Mouse (Mus musculus) CH12.LX (cell line): ENCODE measurements around the gene Usp13. TPM values are rescaled to one million over a fixed set of nuclear protein-coding genes. Genes with fewer than 3 reads are reported as not detected.

Experiments
- DNase-seq: peaks from one replicate; pipeline ENCODE4 v3.0.0-alpha.2; 2013; ENCODE audit errors: extremely low read depth
- H3K27ac ChIP-seq: 2 replicates; pipeline ENCODE4 v1.5.1; 2012; ENCODE audit warnings: low read depth, mild to moderate bottlenecking, control low read depth, moderate library complexity; ENCODE audit not compliant: insufficient read depth
- H3K27me3 ChIP-seq: replicated peaks from 2 replicates; pipeline ENCODE3; 2012; ENCODE audit warnings: inconsistent platforms
- H3K36me3 ChIP-seq, 2 experiments: replicated peaks in 1 of 2; 2 replicates each; pipeline versions ENCODE3 to v1.6.1; 2012; ENCODE audit warnings: inconsistent platforms in 1 of 2, low read length in 1 of 2, mild to moderate bottlenecking in 1 of 2, mixed read lengths in 1 of 2, moderate library complexity in 1 of 2; ENCODE audit not compliant: control insufficient read depth in 1 of 2, insufficient read depth in 1 of 2
- H3K4me1 ChIP-seq, 2 experiments: 2 replicates each; pipeline ENCODE4 v1.6.1; 2012; ENCODE audit warnings: inconsistent platforms in 1 of 2, moderate library complexity in 1 of 2; ENCODE audit not compliant: insufficient read depth in 2 of 2, control insufficient read depth in 1 of 2
- H3K4me2 ChIP-seq: 2 replicates; pipeline ENCODE4 v1.6.1; 2012; ENCODE audit warnings: low read depth, mild to moderate bottlenecking, control low read depth; ENCODE audit not compliant: poor library complexity, insufficient read depth, severe bottlenecking
- H3K4me3 ChIP-seq, 3 experiments: fragments of 150-350 bp in 1 of 3; sonication (generic) in 1 of 3; replicated peaks in 1 of 3; 2 replicates each; pipeline versions ENCODE3 to v1.5.1; 2011 to 2012; ENCODE audit warnings: low read depth in 2 of 3, low read length in 2 of 3, mild to moderate bottlenecking in 2 of 3, moderate library complexity in 2 of 3, control low read depth in 1 of 3, improper control_type of control experiment in 1 of 3, inconsistent platforms in 1 of 3, mixed read lengths in 1 of 3; ENCODE audit not compliant: poor library complexity in 1 of 3
- H3K79me2 ChIP-seq: replicated peaks from 2 replicates; pipeline ENCODE4 v1.6.1; 2012; ENCODE audit warnings: mild to moderate bottlenecking, moderate library complexity; ENCODE audit not compliant: control insufficient read depth, poor library complexity, insufficient read depth, severe bottlenecking; ENCODE audit errors: extremely low read depth
- H3K9ac ChIP-seq: 2 replicates; pipeline ENCODE4 v1.6.1; 2012; ENCODE audit warnings: low read depth, mild to moderate bottlenecking, control low read depth, moderate library complexity; ENCODE audit not compliant: insufficient read depth
- H3K9me3 ChIP-seq: replicated peaks from 2 replicates; pipeline ENCODE3; 2012; ENCODE audit warnings: low read length, inconsistent platforms, mixed read lengths
- CTCF ChIP-seq, 2 experiments: IDR thresholded peaks in 1 of 2; conservative IDR thresholded peaks in 1 of 2; 2 replicates each; pipeline ENCODE4 v1.5.1; 2011 to 2012; ENCODE audit warnings: low read depth in 2 of 2, low read length in 2 of 2, improper control_type of control experiment in 1 of 2, inconsistent platforms in 1 of 2, mild to moderate bottlenecking in 1 of 2, moderate library complexity in 1 of 2
- E2F4 ChIP-seq: IDR thresholded peaks from 2 replicates; pipeline ENCODE4 v1.6.1; 2011; ENCODE audit warnings: low read depth, low read length, improper control_type of control experiment; ENCODE audit not compliant: insufficient replicate concordance
- ELF1 ChIP-seq: IDR thresholded peaks from 2 replicates; pipeline ENCODE4 v1.6.1; 2014; ENCODE audit warnings: low read depth, mild to moderate bottlenecking, inconsistent platforms, low read length, improper control_type of control experiment
- EP300 ChIP-seq: IDR thresholded peaks from 2 replicates; pipeline ENCODE4 v1.6.1; 2011; ENCODE audit warnings: low read length, improper control_type of control experiment
- GABPA ChIP-seq: IDR thresholded peaks from 2 replicates; pipeline ENCODE4 v1.6.1; 2012; ENCODE audit warnings: low read depth, low read length, improper control_type of control experiment, inconsistent platforms; ENCODE audit not compliant: insufficient replicate concordance
- IRF4 ChIP-seq: IDR thresholded peaks from 2 replicates; pipeline ENCODE4 v1.6.1; 2014; ENCODE audit warnings: low read depth, mild to moderate bottlenecking, inconsistent platforms, low read length, improper control_type of control experiment
- JUND ChIP-seq: conservative IDR thresholded peaks from 2 replicates; pipeline ENCODE4 v1.6.1; 2011; ENCODE audit warnings: low read depth, low read length, improper control_type of control experiment
- MAFK ChIP-seq: IDR thresholded peaks from 2 replicates; pipeline ENCODE4 v1.6.1; 2011; ENCODE audit warnings: low read length, improper control_type of control experiment; ENCODE audit not compliant: insufficient replicate concordance
- MAX ChIP-seq: IDR thresholded peaks from 2 replicates; pipeline ENCODE4 v1.6.1; 2011; ENCODE audit warnings: low read length, improper control_type of control experiment
- MYC ChIP-seq: IDR thresholded peaks from 2 replicates; pipeline ENCODE4 v1.6.1; 2011; ENCODE audit warnings: low read depth, mild to moderate bottlenecking, improper control_type of control experiment, low read length
- NELFE ChIP-seq: IDR thresholded peaks from 2 replicates; pipeline ENCODE4 v1.6.1; 2011; ENCODE audit warnings: low read depth, low read length, improper control_type of control experiment
- NRF1 ChIP-seq: IDR thresholded peaks from 2 replicates; pipeline ENCODE4 v1.6.1; 2014; ENCODE audit warnings: low read depth, mild to moderate bottlenecking, inconsistent platforms, low read length, improper control_type of control experiment, moderate library complexity
- PAX5 ChIP-seq: IDR thresholded peaks from 2 replicates; pipeline ENCODE4 v1.6.1; 2012; ENCODE audit warnings: low read length, inconsistent platforms, mixed read lengths
- POLR2AphosphoS2 ChIP-seq: IDR thresholded peaks from 2 replicates; pipeline ENCODE4 v1.6.1; 2011; ENCODE audit warnings: low read depth, low read length, improper control_type of control experiment
- SIN3A ChIP-seq: IDR thresholded peaks from 2 replicates; pipeline ENCODE4 v1.6.1; 2012; ENCODE audit warnings: low read length, improper control_type of control experiment, inconsistent platforms
- SMC3 ChIP-seq: IDR thresholded peaks from 2 replicates; pipeline ENCODE4 v1.6.1; 2011; ENCODE audit warnings: low read depth, low read length, improper control_type of control experiment
- TBP ChIP-seq: conservative IDR thresholded peaks from 2 replicates; pipeline ENCODE4 v1.6.1; 2011; ENCODE audit warnings: low read depth, low read length, improper control_type of control experiment
- USF1 ChIP-seq: IDR thresholded peaks from 2 replicates; pipeline ENCODE4 v1.6.1; 2014; ENCODE audit warnings: low read depth, mild to moderate bottlenecking, inconsistent platforms, low read length, improper control_type of control experiment
- USF2 ChIP-seq: conservative IDR thresholded peaks from 2 replicates; pipeline ENCODE4 v1.6.1; 2011; ENCODE audit warnings: low read depth, low read length, improper control_type of control experiment
- ZC3H11A ChIP-seq: IDR thresholded peaks from 2 replicates; pipeline ENCODE4 v1.6.1; 2012; ENCODE audit warnings: low read depth, mild to moderate bottlenecking, inconsistent platforms, low read length, improper control_type of control experiment
- ZKSCAN1 ChIP-seq: IDR thresholded peaks from 2 replicates; pipeline ENCODE4 v1.6.1; 2012; ENCODE audit warnings: low read depth, inconsistent platforms, low read length, improper control_type of control experiment, borderline replicate concordance
- ZMIZ1 ChIP-seq: IDR thresholded peaks from 2 replicates; pipeline ENCODE4 v1.6.1; 2012; ENCODE audit warnings: low read depth, mild to moderate bottlenecking, inconsistent platforms, low read length, improper control_type of control experiment
- ZNF384 ChIP-seq: IDR thresholded peaks from 2 replicates; pipeline ENCODE4 v1.6.1; 2012; ENCODE audit warnings: low read depth, low read length, improper control_type of control experiment, inconsistent platforms
- dilution Hi-C: fragments of 300-500 bp; cut with MboI; formaldehyde crosslinking; loops from 2 replicates; pipeline ENCODE4 v1.14.3; 2020; ENCODE audit warnings: low sequenced_read_pairs; ENCODE audit not compliant: extremely low pct_unique_long_range_greater_than_20kb, extremely low pct_ligation_motif_present
- in situ Hi-C: fragments of 300-500 bp; cut with MboI; formaldehyde crosslinking; loops from 3 replicates; pipeline ENCODE4 v1.14.3; 2019; ENCODE audit warnings: low sequenced_read_pairs, low pct_ligation_motif_present, low pct_unique_long_range_greater_than_20kb, mixed read lengths
- polyA plus RNA-seq: library from polyadenylated mRNA; unstranded; fragments of >175 nt; gene quantifications from 2 replicates; pipeline ENCODE4 v1.2.1, GENCODE M21; 2012; ENCODE audit warnings: low read depth; ENCODE audit not compliant: insufficient read length
- total RNA-seq, 2 experiments: library from RNA; depleted of rRNA; stranded (reverse); fragments of 300-350 nt in 1 of 2; fragments of >200 nt in 1 of 2; gene quantifications; 2 replicates each; pipeline ENCODE4 v1.2.3; 2012 to 2014

Gene Usp13
- total and polyA plus RNA-seq, 3 experiments: not detected

GRCm38 (mm10) chr3:32817001-32817356, 367 bp upstream of the Usp13 start:
- no peak overlapping the region for H3K27ac ChIP-seq
- DNase-seq: no peak
- H3K36me3 ChIP-seq: no peaks in the 10 kb centered on the region
- dilution Hi-C loops (no loop called here), in situ Hi-C loops (no loop called here)
- H3K9me3 ChIP-seq: peaks cover 5% of the 10 kb centered on the region
- no peak overlapping the region for H3K4me2 ChIP-seq
- H3K4me1 ChIP-seq: no peaks in the 10 kb centered on the region
- H3K27me3 ChIP-seq: no peaks in the 10 kb centered on the region
- no peaks in the 10 kb centered on the region for H3K79me2 ChIP-seq
- no peak for TF ChIP-seq USF1
- no peak for TF ChIP-seq EP300
- no peak for TF ChIP-seq JUND
- TF ChIP-seq IRF4: no peak
- no peak for TF ChIP-seq NELFE
- no peak for TF ChIP-seq SIN3A
- no peak for TF ChIP-seq ZKSCAN1
- no peak for TF ChIP-seq SMC3
- no peak for TF ChIP-seq ELF1
- no peak overlapping the region for H3K4me3 ChIP-seq
- no peak overlapping the region for H3K9ac ChIP-seq

DNA sequence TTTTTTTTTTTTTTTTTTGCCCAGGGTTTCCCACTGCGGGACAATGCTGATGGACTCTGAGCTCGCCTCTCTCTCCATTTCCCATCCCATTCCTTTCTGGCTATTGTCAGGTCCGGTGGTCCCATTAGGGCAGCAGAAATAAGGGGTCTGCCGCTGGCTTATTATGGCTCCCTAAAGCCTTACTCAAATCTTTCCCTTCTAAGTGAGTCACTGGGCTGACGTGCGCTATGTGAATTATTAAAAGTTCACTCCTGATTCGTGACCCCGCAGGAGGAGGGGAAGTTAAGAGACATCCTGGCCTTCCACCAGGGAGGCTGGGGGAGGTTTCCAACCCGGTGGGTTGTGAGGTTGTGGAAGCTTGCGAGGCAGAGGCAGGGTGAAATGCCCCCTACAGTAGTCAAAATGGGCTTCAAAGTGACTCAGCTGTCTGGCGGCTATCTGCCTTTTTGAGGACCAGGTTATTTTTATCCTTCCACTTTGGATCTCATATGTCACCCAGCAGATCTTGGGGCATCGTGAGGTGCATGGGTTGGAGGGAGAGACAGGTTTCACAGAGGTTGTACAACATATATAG, 1.1 kb downstream of the Usp13 start:
- H3K9ac ChIP-seq: no peak overlapping the region
- H3K4me1 ChIP-seq: no peaks in the 10 kb centered on the region
- H3K4me3 ChIP-seq: no peak overlapping the region
- no peak overlapping the region for H3K4me2 ChIP-seq
- no peaks in the 10 kb centered on the region for H3K36me3 ChIP-seq
- in situ Hi-C loops (no loop called here), dilution Hi-C loops (no loop called here)
- no peak for DNase-seq
- no peak overlapping the region for H3K27ac ChIP-seq
- H3K9me3 ChIP-seq: peaks cover 5% of the 10 kb centered on the region
- H3K27me3 ChIP-seq: no peaks in the 10 kb centered on the region
- TF ChIP-seq IRF4 (no peak), MYC (no peak), POLR2AphosphoS2 (no peak), GABPA (no peak), USF2 (no peak), JUND (no peak)
- H3K79me2 ChIP-seq: no peaks in the 10 kb centered on the region

GRCm38 (mm10) chr3:32822620-32823019, 5.3 kb downstream of the Usp13 start:
- dilution Hi-C loops: no loop called here
- Histone ChIP-seq H3K4me1 (no peaks in the 10 kb centered on the region), H3K36me3 (no peaks in the 10 kb centered on the region), H3K9me3 (peaks cover 3% of the 10 kb centered on the region)
- DNase-seq: no peak
- TF ChIP-seq PAX5: no peak
- TF ChIP-seq NRF1: no peak
- TF ChIP-seq ZNF384: no peak
- no peak for TF ChIP-seq MYC
- TF ChIP-seq JUND: no peak
- no peak for TF ChIP-seq MAX
- TF ChIP-seq TBP: no peak
- no peak for TF ChIP-seq ZC3H11A
- TF ChIP-seq MAFK: no peak
- TF ChIP-seq POLR2AphosphoS2: no peak
- TF ChIP-seq E2F4: no peak
- no peak for TF ChIP-seq CTCF (conservative IDR thresholded peaks at IDR 0.05 in 1 of 2, IDR thresholded peaks at IDR 0.05 in 1 of 2; ENCODE audit: low read depth in 2 of 2, low read length in 2 of 2)
- TF ChIP-seq ZMIZ1: no peak
- TF ChIP-seq, all 38 proteins: peak for 0
- H3K79me2 ChIP-seq: no peaks in the 10 kb centered on the region
- H3K4me2 ChIP-seq: no peak overlapping the region
- no peak overlapping the region for H3K9ac ChIP-seq
- no peak overlapping the region for H3K4me3 ChIP-seq
- in situ Hi-C loops: no loop called here
- no peaks in the 10 kb centered on the region for H3K27me3 ChIP-seq
- H3K27ac ChIP-seq: no peak overlapping the region
